Mouse (Mus musculus): ENCODE results near the gene Tmod2. TPM values are rescaled to one million over a fixed set of nuclear protein-coding genes. Genes with fewer than 3 reads are reported as not detected.
A peak's percentile ranks its signal among the peaks of the same experiment; 100 is the strongest.

Tmod2 gene
- total and polyA plus RNA-seq, 2 experiments, result 0.09 TPM; not detected in 1

GRCm38 (mm10) chr9:75597596-75597995, 13.5 kb downstream of the Tmod2 start:
- Histone ChIP-seq H3K79me2 (ENCODE audit: control insufficient read depth, insufficient read depth, low read length) (no peaks in the 10 kb centered on the region), H3K36me3 (ENCODE audit: control insufficient read depth, insufficient read depth, low read length) (no peaks in the 10 kb centered on the region), H3K4me3 (ENCODE audit: insufficient read depth, low read depth, low read length) (no peak overlapping the region), H3K27ac (replicated peaks; ENCODE audit: insufficient read depth, low read depth, low read length) (no peak overlapping the region), H3K4me1 (ENCODE audit: control insufficient read depth, insufficient read depth, low read length) (no peaks in the 10 kb centered on the region), H3K9ac (ENCODE audit: low read depth, low read length) (no peak overlapping the region), H3K27me3 (ENCODE audit: control insufficient read depth, insufficient read depth, low read length) (no peaks in the 10 kb centered on the region)
- DNase-seq (ENCODE audit: extremely low read depth, low read depth, low spot score), result no peak
- 88% methylated on average over 4 of the region's 4 CpGs for WGBS
- no peak for TF ChIP-seq POLR2A (IDR thresholded peaks at IDR 0.05; ENCODE audit: extremely low read depth, insufficient read depth, low read length)

- no peak overlapping the region for H3K9ac ChIP-seq (ENCODE audit: low read depth, low read length)
- H3K27ac ChIP-seq (replicated peaks; ENCODE audit: insufficient read depth, low read depth, low read length), result no peak overlapping the region
- no peaks in the 10 kb centered on the region for H3K36me3 ChIP-seq (ENCODE audit: control insufficient read depth, insufficient read depth, low read length)
- DNase-seq (ENCODE audit: extremely low read depth, low read depth, low spot score), result no peak
- no peaks in the 10 kb centered on the region for H3K27me3 ChIP-seq (ENCODE audit: control insufficient read depth, insufficient read depth, low read length)
- TF ChIP-seq POLR2A (IDR thresholded peaks at IDR 0.05; ENCODE audit: extremely low read depth, insufficient read depth, low read length) (no peak), CTCF (IDR thresholded peaks at IDR 0.05; ENCODE audit: low read depth, low read length) (no peak)
- no peak overlapping the region for H3K4me3 ChIP-seq (ENCODE audit: insufficient read depth, low read depth, low read length)
- no peaks in the 10 kb centered on the region for H3K79me2 ChIP-seq (ENCODE audit: control insufficient read depth, insufficient read depth, low read length)
- no peaks in the 10 kb centered on the region for H3K4me1 ChIP-seq (ENCODE audit: control insufficient read depth, insufficient read depth, low read length)
- 81% methylated on average over 13 of the region's 13 CpGs for WGBS
Observed at GRCm38 (mm10) chr9:75597036-75597435, 14.1 kb downstream of the Tmod2 start.

GRCm38 (mm10) chr9:75593481-75593880, 17.6 kb downstream of the Tmod2 start:
- no peak overlapping the region for H3K4me3 ChIP-seq (ENCODE audit: insufficient read depth, low read depth, low read length)
- no peaks in the 10 kb centered on the region for H3K36me3 ChIP-seq (ENCODE audit: control insufficient read depth, insufficient read depth, low read length)
- H3K9ac ChIP-seq (ENCODE audit: low read depth, low read length), result no peak overlapping the region
- WGBS, result 88% methylated on average over 5 of the region's 5 CpGs
- no peaks in the 10 kb centered on the region for H3K27me3 ChIP-seq (ENCODE audit: control insufficient read depth, insufficient read depth, low read length)
- no peak overlapping the region for H3K27ac ChIP-seq (replicated peaks; ENCODE audit: insufficient read depth, low read depth, low read length)
- DNase-seq (ENCODE audit: extremely low read depth, low read depth, low spot score), result no peak
- TF ChIP-seq CTCF (IDR thresholded peaks at IDR 0.05; ENCODE audit: low read depth, low read length) (no peak), POLR2A (IDR thresholded peaks at IDR 0.05; ENCODE audit: extremely low read depth, insufficient read depth, low read length) (no peak)
- H3K4me1 ChIP-seq (ENCODE audit: control insufficient read depth, insufficient read depth, low read length), result no peaks in the 10 kb centered on the region
- H3K79me2 ChIP-seq (ENCODE audit: control insufficient read depth, insufficient read depth, low read length), result no peaks in the 10 kb centered on the region

- Histone ChIP-seq H3K27me3 (ENCODE audit: control insufficient read depth, insufficient read depth, low read length) (no peaks in the 10 kb centered on the region), H3K4me1 (ENCODE audit: control insufficient read depth, insufficient read depth, low read length) (no peaks in the 10 kb centered on the region), H3K4me3 (ENCODE audit: insufficient read depth, low read depth, low read length) (no peak overlapping the region), H3K9ac (ENCODE audit: low read depth, low read length) (no peak overlapping the region), H3K36me3 (ENCODE audit: control insufficient read depth, insufficient read depth, low read length) (no peaks in the 10 kb centered on the region), H3K27ac (replicated peaks; ENCODE audit: insufficient read depth, low read depth, low read length) (no peak overlapping the region), H3K79me2 (ENCODE audit: control insufficient read depth, insufficient read depth, low read length) (no peaks in the 10 kb centered on the region)
- no peak for DNase-seq (ENCODE audit: extremely low read depth, low read depth, low spot score)
- TF ChIP-seq CTCF (IDR thresholded peaks at IDR 0.05; ENCODE audit: low read depth, low read length) (no peak), POLR2A (IDR thresholded peaks at IDR 0.05; ENCODE audit: extremely low read depth, insufficient read depth, low read length) (no peak)
- 86% methylated on average over 15 of the region's 15 CpGs for WGBS
Observed at GRCm38 (mm10) chr9:75589850-75590790, 21.0 kb downstream of the Tmod2 start.

GRCm38 (mm10) chr9:75581694-75582350, 29.3 kb downstream of the Tmod2 start:
- Histone ChIP-seq H3K79me2 (ENCODE audit: control insufficient read depth, insufficient read depth, low read length) (no peaks in the 10 kb centered on the region), H3K9ac (ENCODE audit: low read depth, low read length) (no peak overlapping the region), H3K4me1 (ENCODE audit: control insufficient read depth, insufficient read depth, low read length) (no peaks in the 10 kb centered on the region), H3K27me3 (ENCODE audit: control insufficient read depth, insufficient read depth, low read length) (no peaks in the 10 kb centered on the region), H3K4me3 (ENCODE audit: insufficient read depth, low read depth, low read length) (no peak overlapping the region), H3K27ac (replicated peaks; ENCODE audit: insufficient read depth, low read depth, low read length) (no peak overlapping the region), H3K36me3 (ENCODE audit: control insufficient read depth, insufficient read depth, low read length) (no peaks in the 10 kb centered on the region)
- 43% methylated on average over 7 of the region's 7 CpGs for WGBS
- TF ChIP-seq POLR2A (IDR thresholded peaks at IDR 0.05; ENCODE audit: extremely low read depth, insufficient read depth, low read length), result no peak
- TF ChIP-seq CTCF (IDR thresholded peaks at IDR 0.05; ENCODE audit: low read depth, low read length), result peak; percentile 37; the same call in 1 of the 2 replicates
- DNase-seq (ENCODE audit: extremely low read depth, low read depth, low spot score), result peak; percentile 29
